Mouse (Mus musculus): ENCODE data around the gene Gclm.

- TF ChIP-seq CTCF (IDR thresholded peaks at IDR 0.05) = no peak
- TF ChIP-seq POLR2A (IDR thresholded peaks at IDR 0.05; ENCODE audit: insufficient read depth, low read depth, low read length) = no peak
Observed at GRCm38 (mm10) chr3:122300983-122301919, 55.9 kb downstream of the Gclm start.
